Mouse (Mus musculus): Measurements from ENCODE around the gene Anxa7. TPM values are rescaled to one million over a fixed set of nuclear protein-coding genes. Genes with fewer than 3 reads are reported as not detected.

Gene Anxa7
- polyA plus RNA-seq (2014; fragmentation: Nextera tagmentation; extraction: Ambion mirVana) = 38.1 and 42.5 TPM in 2 replicates

- WGBS (ENCODE audit: insufficient replicate concordance) = under 1% methylated on average over 48 of the region's 48 CpGs
- H3K27ac ChIP-seq (ENCODE audit: low read depth, low read length) = peak within 1 kb of the TSS; percentile 64
- H3K4me3 ChIP-seq (ENCODE audit: low read depth, low read length) = peak within 1 kb of the TSS; percentile 89
- no peaks in the 10 kb centered on the region for H3K27me3 ChIP-seq (ENCODE audit: control insufficient read depth, insufficient read depth, low read length)
- peaks cover 13% of the 10 kb centered on the region for H3K4me1 ChIP-seq (ENCODE audit: control insufficient read depth, insufficient read depth, low read length)
- peak; percentile 81 for ATAC-seq (replicated peaks; ENCODE audit: insufficient number of reproducible peaks, low FRiP score, low TSS enrichment)
- peak within 1 kb of the TSS; percentile 80 for H3K9ac ChIP-seq (ENCODE audit: low read depth, low read length)
- H3K36me3 ChIP-seq (ENCODE audit: control insufficient read depth, insufficient read depth, low read length) = 0 out of 2 replicates have a peak, but pooled peaks cover 2% of the 10 kb centered on the region
- peak within 1 kb of the TSS; percentile 83 for H3K4me2 ChIP-seq
- no peaks in the 10 kb centered on the region for H3K9me3 ChIP-seq (replicated peaks; ENCODE audit: control insufficient read depth, low read length)
Observed at GRCm38 (mm10) chr14:20479291-20480194, at the start of gene Anxa7. Anxa7 (minus strand) TSS chr14:20480133.

- WGBS (ENCODE audit: insufficient replicate concordance) = 79% methylated on average over 4 of the region's 4 CpGs
- H3K27me3 ChIP-seq (ENCODE audit: control insufficient read depth, insufficient read depth, low read length) = no peaks in the 10 kb centered on the region
Observed at GRCm38 (mm10) chr14:20529643-20530042, 49.7 kb upstream of the Anxa7 start.

GRCm38 (mm10) chr14:20520179-20520578 is 40.2 kb upstream of the Anxa7 start:
- no peaks in the 10 kb centered on the region for H3K9me3 ChIP-seq (replicated peaks; ENCODE audit: control insufficient read depth, low read length)
- WGBS (ENCODE audit: insufficient replicate concordance) = 96% methylated on average over 2 of the region's 2 CpGs
- H3K36me3 ChIP-seq (ENCODE audit: control insufficient read depth, insufficient read depth, low read length) = 0 out of 2 replicates have a peak, but pooled peaks cover 2% of the 10 kb centered on the region
- no peaks in the 10 kb centered on the region for H3K4me1 ChIP-seq (ENCODE audit: control insufficient read depth, insufficient read depth, low read length)
- no peak overlapping the region for H3K4me2 ChIP-seq
- H3K27me3 ChIP-seq (ENCODE audit: control insufficient read depth, insufficient read depth, low read length) = no peaks in the 10 kb centered on the region
- ATAC-seq (replicated peaks; ENCODE audit: insufficient number of reproducible peaks, low FRiP score, low TSS enrichment) = no peak
- no peak overlapping the region for H3K27ac ChIP-seq (ENCODE audit: low read depth, low read length)
- no peak overlapping the region for H3K4me3 ChIP-seq (ENCODE audit: low read depth, low read length)
- no peak overlapping the region for H3K9ac ChIP-seq (ENCODE audit: low read depth, low read length)

More at GRCm38 (mm10) chr14:20529643-20530042, 49.7 kb upstream of the Anxa7 start:
- Histone ChIP-seq H3K27ac (ENCODE audit: low read depth, low read length) (no peak overlapping the region), H3K4me3 (ENCODE audit: low read depth, low read length) (no peak overlapping the region), H3K9me3 (replicated peaks; ENCODE audit: control insufficient read depth, low read length) (no peaks in the 10 kb centered on the region), H3K9ac (ENCODE audit: low read depth, low read length) (no peak overlapping the region), H3K36me3 (ENCODE audit: control insufficient read depth, insufficient read depth, low read length) (no peaks in the 10 kb centered on the region), H3K4me1 (ENCODE audit: control insufficient read depth, insufficient read depth, low read length) (no peaks in the 10 kb centered on the region), H3K4me2 (no peak overlapping the region)
- no peak for ATAC-seq (replicated peaks; ENCODE audit: insufficient number of reproducible peaks, low FRiP score, low TSS enrichment)

- Histone ChIP-seq H3K4me1 (ENCODE audit: control insufficient read depth, insufficient read depth, low read length) (no peaks in the 10 kb centered on the region), H3K4me3 (ENCODE audit: low read depth, low read length) (no peak overlapping the region), H3K9ac (ENCODE audit: low read depth, low read length) (no peak overlapping the region), H3K4me2 (no peak overlapping the region), H3K9me3 (replicated peaks; ENCODE audit: control insufficient read depth, low read length) (no peaks in the 10 kb centered on the region), H3K27ac (ENCODE audit: low read depth, low read length) (no peak overlapping the region), H3K36me3 (ENCODE audit: control insufficient read depth, insufficient read depth, low read length) (no peaks in the 10 kb centered on the region), H3K27me3 (ENCODE audit: control insufficient read depth, insufficient read depth, low read length) (no peaks in the 10 kb centered on the region)
- WGBS (ENCODE audit: insufficient replicate concordance) = 82% methylated on average over 2 of the region's 2 CpGs
- ATAC-seq (replicated peaks; ENCODE audit: insufficient number of reproducible peaks, low FRiP score, low TSS enrichment) = no peak
Observed at GRCm38 (mm10) chr14:20508424-20508823, 28.5 kb upstream of the Anxa7 start.

- Histone ChIP-seq H3K27ac (ENCODE audit: low read depth, low read length) (no peak overlapping the region), H3K9ac (ENCODE audit: low read depth, low read length) (no peak overlapping the region)
Observed at GRCm38 (mm10) chr14:20502966-20503365, 23.0 kb upstream of the Anxa7 start.

GRCm38 (mm10) chr14:20499982-20500381 is 20.0 kb upstream of the Anxa7 start:
- H3K27me3 ChIP-seq (ENCODE audit: control insufficient read depth, insufficient read depth, low read length) = no peaks in the 10 kb centered on the region
- H3K4me3 ChIP-seq (ENCODE audit: low read depth, low read length) = no peak overlapping the region
- H3K4me2 ChIP-seq = no peak overlapping the region
- ATAC-seq (replicated peaks; ENCODE audit: insufficient number of reproducible peaks, low FRiP score, low TSS enrichment) = no peak
- no peak overlapping the region for H3K27ac ChIP-seq (ENCODE audit: low read depth, low read length)
- H3K4me1 ChIP-seq (ENCODE audit: control insufficient read depth, insufficient read depth, low read length) = no peaks in the 10 kb centered on the region
- H3K9ac ChIP-seq (ENCODE audit: low read depth, low read length) = no peak overlapping the region
- 92% methylated on average over 3 of the region's 3 CpGs for WGBS (ENCODE audit: insufficient replicate concordance)
- H3K36me3 ChIP-seq (ENCODE audit: control insufficient read depth, insufficient read depth, low read length) = peaks cover 10% of the 10 kb centered on the region
- H3K9me3 ChIP-seq (replicated peaks; ENCODE audit: control insufficient read depth, low read length) = no peaks in the 10 kb centered on the region

More at GRCm38 (mm10) chr14:20502966-20503365, 23.0 kb upstream of the Anxa7 start:
- H3K4me2 ChIP-seq = no peak overlapping the region
- H3K27me3 ChIP-seq (ENCODE audit: control insufficient read depth, insufficient read depth, low read length) = no peaks in the 10 kb centered on the region
- no peak overlapping the region for H3K4me3 ChIP-seq (ENCODE audit: low read depth, low read length)
- ATAC-seq (replicated peaks; ENCODE audit: insufficient number of reproducible peaks, low FRiP score, low TSS enrichment) = no peak
- no peaks in the 10 kb centered on the region for H3K9me3 ChIP-seq (replicated peaks; ENCODE audit: control insufficient read depth, low read length)
- H3K4me1 ChIP-seq (ENCODE audit: control insufficient read depth, insufficient read depth, low read length) = no peaks in the 10 kb centered on the region
- WGBS (ENCODE audit: insufficient replicate concordance) = 96% methylated on average over 10 of the region's 10 CpGs
- peaks cover 7% of the 10 kb centered on the region for H3K36me3 ChIP-seq (ENCODE audit: control insufficient read depth, insufficient read depth, low read length)

GRCm38 (mm10) chr14:20496603-20497002 is 16.7 kb upstream of the Anxa7 start, which contains the start of gene Mss51:
Mss51 (minus strand) TSS chr14:20496901.
- no peaks in the 10 kb centered on the region for H3K9me3 ChIP-seq (replicated peaks; ENCODE audit: control insufficient read depth, low read length)
- no peak within 1 kb of the TSS for H3K4me2 ChIP-seq
- no peaks in the 10 kb centered on the region for H3K27me3 ChIP-seq (ENCODE audit: control insufficient read depth, insufficient read depth, low read length)
- H3K4me1 ChIP-seq (ENCODE audit: control insufficient read depth, insufficient read depth, low read length) = no peaks in the 10 kb centered on the region
- ATAC-seq (replicated peaks; ENCODE audit: insufficient number of reproducible peaks, low FRiP score, low TSS enrichment) = no peak
- H3K4me3 ChIP-seq (ENCODE audit: low read depth, low read length) = no peak within 1 kb of the TSS
- no peak within 1 kb of the TSS for H3K9ac ChIP-seq (ENCODE audit: low read depth, low read length)
- no peak within 1 kb of the TSS for H3K27ac ChIP-seq (ENCODE audit: low read depth, low read length)
- 73% methylated on average over 2 of the region's 2 CpGs for WGBS (ENCODE audit: insufficient replicate concordance)
- H3K36me3 ChIP-seq (ENCODE audit: control insufficient read depth, insufficient read depth, low read length) = peaks cover 8% of the 10 kb centered on the region

- no peak overlapping the region for H3K9ac ChIP-seq (ENCODE audit: low read depth, low read length)
- no peaks in the 10 kb centered on the region for H3K27me3 ChIP-seq (ENCODE audit: control insufficient read depth, insufficient read depth, low read length)
- ATAC-seq (replicated peaks; ENCODE audit: insufficient number of reproducible peaks, low FRiP score, low TSS enrichment) = no peak
- H3K9me3 ChIP-seq (replicated peaks; ENCODE audit: control insufficient read depth, low read length) = no peaks in the 10 kb centered on the region
- H3K36me3 ChIP-seq (ENCODE audit: control insufficient read depth, insufficient read depth, low read length) = peaks cover 7% of the 10 kb centered on the region
- 95% methylated on average over 5 of the region's 5 CpGs for whole genome bisulfite sequencing (ENCODE audit: insufficient replicate concordance)
- H3K4me2 ChIP-seq = no peak overlapping the region
- H3K27ac ChIP-seq (ENCODE audit: low read depth, low read length) = no peak overlapping the region
- H3K4me1 ChIP-seq (ENCODE audit: control insufficient read depth, insufficient read depth, low read length) = no peaks in the 10 kb centered on the region
- H3K4me3 ChIP-seq (ENCODE audit: low read depth, low read length) = no peak overlapping the region
Observed at GRCm38 (mm10) chr14:20486031-20486430, 6.1 kb upstream of the Anxa7 start.
